Mouse (Mus musculus): ENCODE data around the gene Clint1.
"Not testable (repeated sequence)": the region's sequence is repeated elsewhere in the genome, so short reads cannot be mapped to it uniquely, and the experiment has no call there.

The Clint1 gene

DNA sequence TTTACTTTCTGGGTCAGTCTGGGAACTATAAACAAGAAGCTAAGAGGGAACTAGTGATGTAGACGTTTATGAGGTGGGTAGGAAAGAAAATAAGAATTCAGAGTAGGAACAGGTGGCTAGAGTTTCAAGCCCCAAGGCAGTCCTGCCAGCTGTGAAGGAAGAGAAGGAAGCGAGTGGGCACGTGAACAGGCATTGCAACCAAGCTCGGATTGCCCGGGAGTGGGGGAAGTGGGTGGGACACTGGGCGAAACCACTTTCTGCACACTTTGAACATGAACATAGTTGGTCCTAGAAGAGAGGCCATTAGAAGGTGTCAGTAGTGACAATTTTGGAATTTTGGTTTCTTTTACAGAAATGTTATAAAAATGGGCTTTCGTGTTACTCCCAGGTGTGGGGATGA is 4.3 kb upstream of the Clint1 start:
- no peak for DNase-seq (ENCODE audit: low spot score in 2 of 2)

DNA sequence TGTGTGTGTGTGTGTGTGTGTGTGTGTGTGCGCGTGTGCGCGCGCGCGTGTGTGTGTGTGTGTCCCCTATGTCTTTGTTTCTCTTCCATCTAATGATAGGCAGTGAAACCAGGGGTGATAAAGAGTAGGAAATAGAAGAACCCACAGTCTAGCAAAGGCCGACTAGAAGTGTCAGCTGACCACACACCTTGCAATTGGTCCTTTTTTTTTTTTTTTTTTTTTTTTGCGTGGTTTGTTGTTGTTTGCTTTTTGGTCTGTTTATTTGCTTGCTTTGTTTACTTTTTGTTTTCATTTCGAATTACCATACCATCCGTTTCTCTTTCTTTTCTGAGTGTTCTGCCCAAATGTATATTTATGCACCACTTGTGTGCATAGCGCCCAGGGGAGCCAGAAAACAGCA is 3.6 kb upstream of the Clint1 start:
- no peak for DNase-seq (ENCODE audit: low spot score in 2 of 2)

DNA sequence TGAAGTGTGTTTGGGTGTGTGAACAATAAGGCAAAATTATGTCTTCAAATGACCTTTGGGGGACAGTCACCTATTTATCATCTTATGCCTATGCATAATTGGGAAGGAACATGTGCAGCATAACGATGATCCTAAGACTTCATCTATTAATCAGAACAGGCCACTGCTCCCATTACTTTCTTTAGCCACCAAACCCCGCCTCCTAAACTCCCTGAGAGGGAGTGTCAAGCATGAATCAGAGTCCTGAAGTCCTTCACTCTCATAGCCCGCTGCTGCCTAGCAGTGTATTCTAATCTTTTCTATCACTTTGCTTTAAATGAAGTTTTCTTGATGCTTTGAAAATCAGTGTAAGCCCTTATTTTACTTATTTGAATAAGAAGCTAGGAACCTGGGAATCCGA is 2.6 kb upstream of the Clint1 start:
- DNase-seq (ENCODE audit: low spot score in 2 of 2), result no peak

DNA sequence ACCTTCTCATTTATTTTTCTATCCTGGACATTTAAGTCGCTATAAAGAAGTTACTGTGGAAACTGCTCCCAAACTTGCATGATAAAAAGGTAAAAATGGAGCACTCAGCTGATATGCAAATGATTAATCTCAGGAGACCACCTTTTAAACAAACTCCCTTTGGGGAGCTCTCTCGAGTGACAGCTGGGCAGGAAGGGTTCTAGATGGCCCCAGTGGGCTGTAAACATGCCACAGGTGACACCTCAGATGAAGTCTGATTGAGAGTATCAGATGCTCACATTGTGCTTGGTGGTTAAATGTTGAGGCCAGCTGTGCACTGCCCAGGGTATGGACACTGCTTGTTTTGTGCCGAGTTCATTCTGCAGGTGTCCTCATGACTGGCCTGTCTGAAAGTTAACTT is 2.0 kb upstream of the Clint1 start:
- no peak for DNase-seq (ENCODE audit: low spot score in 2 of 2)

DNA sequence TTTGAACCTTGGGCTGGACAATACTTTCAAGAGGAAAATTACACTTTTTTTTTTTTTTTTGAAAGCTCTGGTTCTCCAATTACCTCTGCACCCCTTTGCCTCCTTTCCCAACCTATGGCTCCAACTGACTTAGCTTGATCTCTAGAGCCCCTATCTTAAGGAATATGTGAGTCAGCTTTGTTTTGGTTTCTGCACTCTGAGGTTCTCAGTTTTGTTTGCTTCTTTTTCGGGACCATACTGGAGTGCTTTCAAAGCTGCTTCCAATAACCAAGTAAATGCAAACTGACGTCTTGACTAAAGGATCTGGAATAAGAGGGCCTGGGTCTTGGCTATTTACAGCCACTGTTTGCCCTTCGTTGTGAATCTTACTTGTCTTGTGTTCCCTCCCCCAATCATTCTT is 1.5 kb upstream of the Clint1 start:
- DNase-seq (ENCODE audit: low spot score in 2 of 2), result no peak

DNA sequence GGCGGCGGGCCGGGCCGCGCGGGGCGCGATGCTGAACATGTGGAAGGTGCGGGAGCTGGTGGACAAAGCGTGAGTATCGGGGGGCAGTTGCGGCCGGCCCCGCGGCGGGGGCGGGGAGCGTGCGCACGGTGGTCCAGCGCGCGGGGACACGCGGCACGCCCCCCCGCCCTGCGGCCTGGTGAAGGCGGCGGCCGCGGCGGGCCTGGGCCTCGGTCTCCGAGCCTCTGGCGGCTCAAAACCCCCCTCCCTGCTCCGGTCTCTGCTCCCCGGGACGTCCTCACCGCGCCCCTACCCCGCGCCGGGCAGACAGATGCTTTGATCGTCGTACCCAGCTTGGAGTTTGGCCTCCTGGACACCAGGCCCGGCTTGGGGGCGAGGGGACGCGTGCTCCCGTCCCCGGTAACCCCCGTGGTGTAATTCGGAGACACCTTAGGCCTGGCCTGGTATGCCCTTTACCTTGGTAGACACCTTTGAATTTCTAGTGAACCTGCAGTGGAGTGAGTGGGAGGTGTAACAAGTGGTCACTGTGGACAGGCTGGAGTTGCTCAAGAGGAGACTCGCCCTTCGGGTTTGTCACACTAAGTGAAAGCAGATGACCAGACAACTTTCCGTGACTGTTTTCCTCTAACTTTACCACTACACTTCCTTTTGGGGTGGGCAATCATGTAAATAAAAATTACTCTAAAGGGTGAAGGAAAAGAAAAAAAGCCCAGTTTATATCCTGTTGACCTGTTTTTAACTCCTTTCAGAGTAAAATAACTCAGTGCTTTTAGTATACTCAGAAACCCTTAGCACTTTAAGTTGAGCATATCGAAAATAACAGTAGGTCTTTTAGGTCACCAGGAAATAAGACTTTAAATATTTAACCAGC is 508 bp downstream of the Clint1 start:
- no peak for DNase-seq (ENCODE audit: low spot score in 2 of 2)

DNA sequence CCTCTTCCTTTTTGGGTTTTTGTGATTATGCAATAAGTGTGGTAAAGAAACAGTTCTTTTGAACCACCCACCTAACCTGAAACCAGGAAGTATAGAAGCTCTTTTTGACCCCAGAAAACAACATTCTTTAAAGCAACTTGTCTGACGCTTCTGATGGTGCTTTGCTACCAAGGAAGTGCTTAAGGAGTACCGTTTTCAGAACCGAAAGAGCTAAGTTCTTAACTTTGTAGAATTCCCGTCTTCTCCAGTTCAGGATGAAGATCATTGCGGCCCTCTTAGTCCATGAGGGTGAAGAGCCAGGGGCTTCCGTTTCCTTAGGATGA is 1.1 kb downstream of the Clint1 start:
- DNase-seq (ENCODE audit: low spot score in 2 of 2), result no peak

DNA sequence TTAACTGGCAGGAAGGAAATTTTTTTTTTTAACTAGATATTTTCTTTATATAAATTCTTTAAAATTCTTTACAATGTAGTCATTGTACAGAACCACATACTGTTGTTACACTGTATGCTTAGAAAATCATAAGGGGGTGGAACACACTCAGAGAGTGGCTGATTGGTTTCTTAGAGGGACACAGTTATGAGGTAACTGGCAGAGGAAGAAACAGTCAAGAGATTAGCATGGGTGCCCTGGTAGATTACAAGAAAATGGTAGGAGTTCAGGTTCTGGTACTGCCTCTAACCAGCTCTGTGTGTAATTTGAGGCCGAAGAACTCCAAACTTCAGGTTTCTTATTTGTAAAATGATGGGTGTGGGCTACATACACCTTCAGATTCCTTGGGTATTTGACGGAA is 2.1 kb downstream of the Clint1 start:
- no peak for DNase-seq (ENCODE audit: low spot score in 2 of 2)

DNA sequence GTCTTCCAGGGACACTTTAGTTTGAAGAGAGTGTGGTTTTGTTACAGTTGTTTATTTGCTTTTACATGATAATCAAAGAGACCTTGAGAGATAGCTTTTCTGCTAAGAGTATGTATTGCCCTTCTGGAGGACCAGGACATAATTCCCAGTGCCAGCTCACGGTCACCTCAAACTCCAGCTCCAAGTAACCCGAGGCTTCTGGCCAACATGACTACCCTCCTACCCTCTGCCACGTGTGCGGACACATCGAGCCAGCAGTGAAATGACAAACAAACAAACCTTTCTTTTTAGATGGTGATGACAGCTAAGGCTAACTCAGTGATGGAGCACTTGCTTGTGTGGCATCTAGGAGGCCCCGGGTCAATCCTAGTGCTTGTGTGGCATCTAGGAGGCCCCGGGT is 2.5 kb downstream of the Clint1 start:
- DNase-seq (ENCODE audit: low spot score in 2 of 2), result no peak

DNA sequence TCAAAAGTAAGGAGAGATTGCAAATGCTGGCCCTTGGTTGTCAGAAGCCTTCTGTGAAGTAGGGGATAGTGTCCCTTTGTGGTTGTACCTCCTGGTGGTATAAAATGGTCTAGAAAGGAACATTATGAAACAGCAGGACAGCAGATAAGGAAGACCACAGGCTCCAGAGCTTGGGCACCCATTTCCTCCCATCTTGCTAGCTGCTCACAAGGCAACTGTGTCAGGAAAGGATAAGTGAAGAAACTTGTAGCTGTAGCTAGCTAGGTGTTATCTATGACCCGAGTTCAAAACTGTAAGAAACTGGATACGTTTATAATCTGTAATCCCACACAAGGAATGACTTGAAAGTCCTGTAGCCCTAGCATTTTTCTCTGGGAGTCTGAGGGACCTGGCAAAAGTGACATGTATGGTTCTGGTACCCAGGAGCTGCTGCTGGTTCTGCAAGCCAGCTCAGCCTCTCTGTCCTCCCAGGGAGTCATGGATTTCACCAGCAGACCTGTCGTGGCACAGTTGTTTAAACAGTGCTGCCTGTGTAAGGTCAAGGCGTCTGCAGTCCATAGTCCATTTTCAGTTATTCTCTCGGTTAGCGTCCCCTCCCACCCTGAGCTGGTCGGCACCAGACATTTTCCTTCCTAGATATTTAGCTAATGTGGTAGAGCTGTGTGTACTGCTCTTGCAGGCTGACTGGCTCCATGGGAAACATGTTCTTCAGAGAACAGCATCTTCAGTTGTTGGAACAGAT is 3.7 kb downstream of the Clint1 start:
- DNase-seq (ENCODE audit: low spot score in 2 of 2), result no peak

DNA sequence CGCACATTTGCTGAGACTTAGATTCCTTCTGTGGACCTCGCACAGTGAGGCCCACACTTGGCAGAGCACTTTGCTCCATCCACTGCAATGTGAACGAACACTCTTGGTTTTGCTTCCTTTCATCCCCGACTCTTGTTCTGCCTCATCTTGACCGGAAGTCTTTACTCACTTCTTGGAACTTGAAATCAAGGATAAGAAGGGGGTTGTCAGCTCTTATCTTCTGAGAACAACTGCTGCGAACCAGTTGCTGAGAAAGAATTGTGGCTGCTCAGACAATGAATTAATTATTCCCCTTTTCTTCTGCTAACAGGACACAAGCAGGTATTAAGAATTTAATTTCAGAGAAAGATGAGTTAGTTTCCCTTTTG is 4.3 kb downstream of the Clint1 start:
- DNase-seq (ENCODE audit: low spot score in 2 of 2), result no peak

DNA sequence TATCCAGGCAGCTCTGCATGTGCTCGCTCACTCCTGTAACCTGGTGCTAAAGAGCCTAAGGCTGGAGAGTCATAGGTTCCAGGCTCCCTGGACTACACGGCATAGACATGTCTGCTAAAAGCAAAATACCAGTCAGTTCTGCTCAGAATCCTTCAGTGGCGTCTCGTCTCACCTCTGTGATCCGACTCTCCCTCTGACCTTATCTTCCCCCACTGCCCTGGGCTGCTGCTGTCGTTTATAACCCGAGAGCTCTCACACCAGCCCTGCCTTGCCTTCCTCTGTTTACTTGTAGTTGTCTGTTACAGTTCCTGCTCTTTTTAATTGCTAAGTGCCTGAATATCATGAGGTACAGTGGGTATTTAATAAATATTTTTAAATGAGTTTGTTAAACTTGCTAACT is 9.5 kb downstream of the Clint1 start:
- no peak for DNase-seq (ENCODE audit: low spot score in 2 of 2)

DNA sequence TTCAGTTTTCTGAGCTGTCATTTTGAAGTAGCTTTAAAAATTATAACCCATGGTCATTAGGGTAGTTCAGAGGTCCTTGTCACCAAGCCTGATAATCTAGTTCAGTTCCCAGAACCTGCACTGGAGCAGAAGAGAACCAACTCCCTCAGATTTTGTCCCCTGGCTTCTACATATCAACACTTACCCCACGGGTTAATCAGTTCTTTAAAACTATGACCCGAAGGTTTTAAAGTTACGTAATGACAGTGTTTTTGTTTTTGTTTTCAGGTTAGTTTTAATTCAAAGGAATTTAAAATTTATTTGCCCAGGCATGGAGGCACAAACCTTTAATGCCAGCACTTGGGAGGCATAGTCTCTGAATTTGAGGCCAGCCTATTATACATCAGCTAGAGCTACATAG is 12.6 kb downstream of the Clint1 start:
- no peak for DNase-seq (ENCODE audit: low spot score in 2 of 2)

DNA sequence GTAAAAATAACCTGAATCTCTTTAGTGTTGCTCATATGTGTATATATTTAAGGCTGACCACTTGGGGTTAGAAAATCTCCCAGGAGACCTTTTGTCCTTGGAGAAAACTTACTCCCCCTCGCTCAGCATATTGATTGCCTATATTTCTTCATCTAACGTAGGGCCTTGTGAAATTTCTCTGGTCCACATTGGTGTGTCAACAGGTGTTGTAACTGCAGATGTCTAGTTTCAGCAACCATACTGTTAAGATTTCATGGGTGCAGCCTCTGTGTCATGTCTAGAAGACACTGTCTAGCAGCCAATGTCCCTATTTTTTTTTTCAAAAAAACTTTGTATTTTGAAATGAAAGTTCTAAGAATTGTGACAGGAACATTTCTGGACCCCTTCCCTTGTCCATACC is 14.0 kb downstream of the Clint1 start:
- no peak for DNase-seq (ENCODE audit: low spot score in 2 of 2)

DNA sequence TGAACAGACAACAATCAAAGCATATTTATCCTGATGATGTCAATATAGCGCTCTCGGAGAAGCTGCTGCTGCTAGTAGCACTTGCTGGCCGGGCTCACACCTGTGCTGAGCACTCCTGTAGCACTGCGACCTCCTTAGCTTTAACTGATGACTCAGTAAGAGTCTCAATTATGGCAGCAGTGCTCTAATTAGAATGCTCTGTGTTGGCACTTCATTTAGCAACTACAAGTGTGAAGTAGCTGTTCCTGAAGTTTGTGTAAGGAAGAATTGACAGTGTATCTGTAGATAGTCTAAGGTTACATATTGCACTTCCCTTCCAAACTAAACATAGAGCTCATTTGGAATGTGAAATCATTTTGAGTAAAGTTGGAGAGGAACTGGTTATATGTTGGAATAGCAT is 14.7 kb downstream of the Clint1 start:
- DNase-seq (ENCODE audit: low spot score in 2 of 2), result no peak

DNA sequence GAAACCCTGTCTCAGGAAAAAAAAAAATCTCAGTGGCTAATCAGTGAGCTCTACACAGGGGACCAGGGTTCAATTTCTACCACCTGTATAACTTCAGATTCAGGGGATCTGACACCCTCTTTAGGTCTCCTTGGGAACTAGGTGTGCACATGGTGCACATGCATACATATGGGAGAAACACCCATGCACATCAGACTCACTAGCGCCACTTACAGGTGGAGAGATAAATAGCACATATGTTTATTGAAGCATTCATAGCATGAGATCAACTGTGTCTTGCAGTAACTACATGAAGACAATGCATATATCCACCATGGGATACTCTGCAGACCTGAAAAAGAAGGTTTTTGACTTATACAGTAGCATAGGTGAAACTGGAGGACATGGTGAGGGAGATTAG is 21.8 kb downstream of the Clint1 start:
- no peak for DNase-seq (ENCODE audit: low spot score in 2 of 2)

DNA sequence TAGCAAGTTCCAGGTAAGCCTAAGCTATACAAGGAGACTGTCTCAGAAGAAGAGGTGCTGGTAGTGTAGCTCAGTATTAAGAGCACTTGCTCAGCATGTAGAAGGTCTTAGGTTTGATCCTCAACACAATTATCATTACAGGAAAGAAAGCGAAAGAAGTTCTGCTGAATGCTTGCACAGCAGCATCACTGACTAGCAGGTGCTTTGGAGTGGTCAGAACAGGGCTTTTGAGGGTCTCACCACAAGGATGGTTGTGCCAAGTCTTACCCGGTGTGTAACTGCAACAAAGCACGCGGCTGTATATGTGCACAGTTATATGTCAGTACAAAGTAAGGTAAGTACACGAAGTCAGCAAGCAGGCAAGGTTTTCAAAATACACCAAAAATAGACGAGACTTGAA is 22.4 kb downstream of the Clint1 start:
- DNase-seq (ENCODE audit: low spot score in 2 of 2), result no peak

DNA sequence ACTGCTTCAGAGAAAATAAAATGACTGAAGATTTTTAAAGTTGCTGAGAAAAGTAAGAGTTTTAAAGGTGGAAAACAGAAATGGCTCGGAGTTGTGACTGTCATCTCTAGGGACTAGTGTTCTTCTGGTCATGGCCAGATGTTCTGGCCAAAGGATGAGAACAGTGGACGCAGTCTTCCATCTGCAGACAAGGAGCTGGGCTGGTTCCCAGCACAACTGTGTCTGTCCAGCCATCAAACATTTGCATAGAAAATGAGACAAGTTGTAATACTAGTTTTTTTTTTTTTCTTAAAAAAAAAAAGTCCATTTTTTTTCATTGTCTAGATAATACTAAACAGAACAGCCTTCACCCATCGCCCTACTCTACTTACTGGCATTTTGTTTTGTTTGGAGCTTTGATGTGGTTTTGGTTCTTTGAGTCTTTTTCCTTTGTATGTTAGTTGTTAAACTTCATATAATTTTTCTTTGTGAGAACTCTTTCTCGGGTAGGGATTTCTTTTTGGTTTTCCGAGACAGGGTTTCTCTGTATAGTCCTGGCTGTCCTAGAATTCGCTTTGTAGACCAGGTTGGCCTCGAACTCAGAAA is 23.6 kb downstream of the Clint1 start:
- DNase-seq (ENCODE audit: low spot score in 2 of 2), result no peak

DNA sequence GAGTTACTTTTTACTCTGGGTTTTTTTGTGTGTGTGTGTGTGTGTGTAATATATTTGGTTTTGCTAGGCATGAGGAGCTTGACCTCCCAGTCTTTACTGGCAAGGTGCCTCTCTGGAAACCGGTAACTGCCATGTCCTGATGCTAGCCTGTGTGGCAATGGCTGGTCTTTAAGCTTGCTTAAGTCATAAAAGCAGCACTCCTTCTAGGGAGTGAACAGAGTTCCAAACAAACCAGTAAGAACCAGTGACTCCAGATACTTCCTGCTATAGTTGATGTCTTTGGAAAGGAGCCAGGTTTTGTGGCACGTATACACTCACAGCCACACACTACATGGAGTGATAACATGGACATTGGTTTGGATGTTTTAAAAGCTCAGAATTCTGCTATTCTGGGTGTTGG is 24.2 kb downstream of the Clint1 start:
- no peak for DNase-seq (ENCODE audit: low spot score in 2 of 2)

DNA sequence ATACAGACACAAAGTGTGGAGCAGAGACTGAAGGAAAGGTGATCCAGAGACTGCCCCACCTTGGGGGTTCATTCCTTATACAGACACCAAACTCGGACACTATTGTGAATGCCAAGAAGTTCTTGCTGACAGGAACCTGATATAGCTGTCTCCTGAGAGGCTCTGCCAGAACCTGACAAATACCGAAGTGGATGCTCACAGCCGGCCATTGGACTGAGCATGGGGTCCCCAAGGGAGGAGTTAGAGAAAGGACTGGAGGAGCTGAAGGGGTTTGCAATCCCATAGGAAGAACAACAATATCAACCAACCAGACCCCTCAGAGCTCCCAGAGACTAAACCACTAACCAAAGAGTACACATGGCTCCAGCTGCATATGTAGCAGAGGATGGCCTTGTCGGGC is 27.5 kb downstream of the Clint1 start:
- DNase-seq (ENCODE audit: low spot score in 2 of 2), result not testable (repeated sequence)

DNA sequence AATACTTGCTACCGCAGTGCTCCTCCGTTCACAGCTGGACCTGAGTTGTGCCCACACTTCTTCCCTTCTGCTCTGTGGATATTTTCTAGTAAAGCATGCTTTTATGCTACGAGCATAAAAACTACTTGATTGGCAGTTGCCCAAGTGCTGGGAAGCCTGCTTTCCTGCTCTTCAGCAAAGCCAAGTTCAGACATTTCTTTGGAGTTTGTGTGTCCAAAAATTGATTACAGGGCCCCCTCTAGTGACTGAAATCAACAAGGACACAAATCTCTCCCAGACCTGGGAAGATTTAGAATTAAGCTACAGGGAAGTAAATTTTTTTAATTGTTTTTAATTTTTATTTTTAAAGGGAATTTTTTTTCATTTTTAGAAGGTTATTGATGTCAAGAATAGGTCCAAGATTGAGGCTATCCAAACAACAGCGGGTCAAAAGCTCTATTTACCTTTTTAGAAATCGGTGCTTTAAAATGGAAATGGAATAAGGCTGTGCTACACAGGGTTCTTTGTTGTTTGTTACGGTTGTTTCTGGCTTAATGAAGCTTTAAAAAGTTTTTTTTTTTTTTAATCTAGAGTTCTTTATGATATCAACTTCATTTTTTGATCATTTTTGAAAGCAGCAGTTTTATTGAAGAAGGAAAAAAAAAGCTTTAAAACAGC is 29.3 kb downstream of the Clint1 start:
- peak in 1 of 2 experiments; percentile 33 for DNase-seq (ENCODE audit: low spot score in 2 of 2)

DNA sequence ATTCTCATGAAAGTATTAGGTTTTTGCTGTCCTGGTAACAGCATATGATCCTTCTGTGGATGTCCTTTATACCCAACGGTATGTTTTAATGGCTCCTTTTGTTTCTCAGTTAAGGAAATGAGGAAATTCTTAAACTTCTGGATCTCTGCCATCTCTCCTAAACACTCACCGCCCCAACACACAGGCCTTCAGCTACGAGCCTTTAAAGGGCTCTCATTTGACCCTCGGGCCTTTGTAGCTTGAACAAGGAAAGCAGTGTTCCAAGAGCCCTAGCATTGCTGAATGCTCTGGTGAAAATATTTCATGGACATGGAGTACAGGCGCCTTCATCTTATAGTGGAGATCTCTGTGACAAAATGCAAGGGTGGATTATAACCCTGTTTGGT is 29.8 kb downstream of the Clint1 start:
- no peak for DNase-seq (ENCODE audit: low spot score in 2 of 2)
